Mouse (Mus musculus) brain, embryonic 14.5 days (tissue): ENCODE measurements around the gene Crb1. TPM values are rescaled to one million over a fixed set of nuclear protein-coding genes. Genes with fewer than 3 reads are reported as not detected.
"Not testable (repeated sequence)": the region's sequence is repeated elsewhere in the genome, so short reads cannot be mapped to it uniquely, and the experiment has no call there.

ENCODE experiments used
- DNase-seq: peaks from one replicate; pipeline ENCODE4 v3.0.0-alpha.2; 2011; ENCODE audit warnings: low read depth
- CTCF ChIP-seq: fragments of 200-500 bp; IDR thresholded peaks from 2 replicates; pipeline ENCODE4 v1.5.1; 2012; ENCODE audit warnings: inconsistent platforms, mild to moderate bottlenecking, moderate library complexity, borderline replicate concordance; ENCODE audit not compliant: insufficient read depth, insufficient read length; ENCODE audit errors: extremely low read depth
- POLR2A ChIP-seq: fragments of 200-500 bp; IDR thresholded peaks from 2 replicates; pipeline ENCODE4 v1.6.1; 2012; ENCODE audit warnings: mild to moderate bottlenecking, inconsistent platforms, borderline replicate concordance; ENCODE audit not compliant: poor library complexity, insufficient read depth, insufficient read length, severe bottlenecking; ENCODE audit errors: extremely low read depth
- polyA plus RNA-seq: library from polyadenylated mRNA; depleted of rRNA; stranded (reverse); fragments of >200 nt; gene quantifications from 2 replicates; pipeline ENCODE4 v1.2.3, GENCODE M21; 2012

Crb1 gene
- polyA plus RNA-seq, 1 experiment, result 4.4 TPM

DNA sequence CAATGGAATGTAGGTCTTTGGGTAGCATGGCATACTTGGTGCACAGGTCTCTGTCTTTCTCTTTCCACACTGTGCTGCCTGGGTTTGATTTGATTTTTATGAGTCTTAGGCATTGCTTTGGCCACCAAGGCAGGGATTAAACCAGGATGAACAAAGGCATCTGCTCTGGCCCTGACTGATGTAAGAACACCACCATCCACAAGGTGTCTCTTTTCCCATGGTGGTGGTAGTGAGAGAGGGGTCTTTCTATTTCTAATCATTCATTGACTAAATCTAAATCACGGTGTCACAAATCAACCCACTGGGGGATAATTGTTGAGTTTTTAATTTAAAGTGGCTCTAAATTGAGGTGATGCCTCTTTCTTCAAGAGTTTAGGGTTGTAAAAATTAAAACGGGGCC lies 51.5 kb downstream of the Crb1 start:
- TF ChIP-seq POLR2A (no peak), CTCF (no peak; the same call in 1 of the 2 replicates)
- peak; percentile 18 for DNase-seq

DNA sequence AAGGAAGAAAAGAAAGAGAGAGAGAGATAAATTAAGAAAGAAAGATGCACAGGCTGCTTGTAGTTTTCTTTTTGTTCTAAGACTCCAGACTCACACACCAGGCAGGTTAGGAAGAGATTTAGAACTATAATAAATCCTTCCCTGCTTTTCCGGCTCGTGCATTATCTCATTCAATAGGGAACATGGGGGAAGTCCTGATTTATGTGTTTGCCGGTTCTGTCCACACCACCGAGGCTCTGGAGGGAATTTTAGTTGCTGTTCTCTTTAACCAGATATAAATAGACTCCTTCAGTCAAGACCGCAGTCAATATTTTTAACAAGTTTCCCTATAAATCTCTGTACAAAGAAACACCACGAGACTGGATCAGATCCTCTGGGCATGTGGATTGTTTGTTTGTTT lies 57.1 kb downstream of the Crb1 start:
- no peak for DNase-seq
- TF ChIP-seq CTCF (no peak), POLR2A (no peak)

DNA sequence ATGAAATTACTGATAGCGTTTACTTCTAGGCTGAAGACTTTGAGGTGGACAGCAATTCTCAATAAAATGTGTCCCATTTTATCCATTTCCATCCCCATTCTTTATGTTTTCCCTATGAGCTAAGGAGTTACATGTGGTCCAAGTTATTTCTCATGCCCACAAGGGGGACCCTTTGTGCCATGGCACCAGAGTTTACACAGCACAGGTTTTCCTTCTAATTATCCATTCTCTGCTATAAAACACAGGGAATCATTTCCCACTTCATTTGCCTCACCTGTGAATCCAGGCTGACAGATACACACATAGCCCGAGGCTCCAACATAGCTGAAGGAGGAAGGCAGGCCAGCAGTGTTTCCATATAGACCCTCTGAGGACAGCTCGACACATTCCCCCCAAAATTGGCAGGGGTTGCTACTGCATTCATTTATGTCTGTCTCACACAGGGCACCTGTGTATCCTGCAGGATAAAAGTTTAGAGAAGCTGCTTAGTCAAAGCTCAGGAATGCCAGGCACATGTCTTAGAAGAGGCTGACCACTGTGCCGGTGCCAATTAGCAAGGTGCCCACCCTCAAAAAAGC lies 62.5 kb downstream of the Crb1 start:
- peak; percentile 71 for DNase-seq
- TF ChIP-seq POLR2A, result no peak
- TF ChIP-seq CTCF, result peak; percentile 50; the same call in 1 of the 2 replicates

DNA sequence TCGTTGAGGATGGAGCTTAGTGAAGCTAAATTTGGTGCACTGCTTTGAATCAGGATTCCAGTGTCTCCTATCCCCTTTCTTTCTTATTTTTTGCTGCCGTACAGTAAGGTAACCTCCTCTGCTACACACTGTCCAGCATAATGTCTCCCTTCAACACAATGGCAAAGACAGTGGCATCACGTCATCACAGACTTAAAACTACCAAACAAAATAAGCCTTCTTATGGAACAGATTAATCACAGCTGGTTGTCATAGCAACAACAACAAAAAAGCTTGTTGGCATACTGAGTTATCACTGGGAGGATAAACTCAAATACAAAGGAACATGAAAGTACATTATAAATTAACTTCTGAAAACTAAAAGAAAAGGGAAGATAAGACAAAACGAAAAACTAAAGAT lies 68.0 kb downstream of the Crb1 start:
- peak; percentile 43 for DNase-seq
- TF ChIP-seq CTCF (no peak), POLR2A (no peak)

DNA sequence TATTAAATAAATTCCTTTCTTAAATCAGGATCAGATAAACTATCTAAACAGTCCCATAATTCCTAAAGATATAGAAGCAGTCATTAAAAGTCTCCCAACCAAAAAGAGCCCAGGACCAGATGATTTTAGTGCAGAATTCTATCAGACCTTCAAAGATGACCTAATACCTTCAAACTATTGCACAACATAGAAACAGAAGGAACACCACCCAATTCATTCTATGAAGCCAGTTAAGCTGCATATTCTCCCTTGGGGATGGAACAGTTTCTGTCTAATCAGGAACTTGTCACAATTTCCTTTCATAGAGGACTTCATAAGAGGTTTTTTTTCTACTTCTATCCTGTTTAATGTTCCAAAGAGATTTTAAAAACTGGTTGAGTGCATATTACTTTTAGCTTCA lies 74.4 kb downstream of the Crb1 start:
- DNase-seq, result not testable (repeated sequence)

DNA sequence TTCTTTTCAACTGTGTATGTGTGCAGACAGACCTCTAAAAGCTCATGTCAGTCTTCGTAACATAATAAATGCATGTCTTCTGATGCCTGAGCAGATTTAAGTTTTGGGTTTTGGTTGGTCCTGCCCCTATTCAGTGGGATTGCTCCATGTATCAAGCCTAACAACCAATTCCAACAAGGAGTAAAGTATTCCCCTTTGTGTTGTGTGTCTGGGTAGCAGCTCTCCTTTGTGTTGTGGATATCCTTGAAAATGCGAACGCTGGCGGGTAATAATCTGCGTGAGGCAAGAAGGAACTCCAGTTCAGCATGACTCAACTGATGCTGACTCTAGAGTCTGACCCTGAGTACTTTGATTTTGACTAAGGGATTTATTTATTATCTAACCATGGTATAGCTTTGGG lies 75.1 kb downstream of the Crb1 start:
- peak; percentile 28 for DNase-seq
- TF ChIP-seq CTCF, result no peak
- no peak for TF ChIP-seq POLR2A

DNA sequence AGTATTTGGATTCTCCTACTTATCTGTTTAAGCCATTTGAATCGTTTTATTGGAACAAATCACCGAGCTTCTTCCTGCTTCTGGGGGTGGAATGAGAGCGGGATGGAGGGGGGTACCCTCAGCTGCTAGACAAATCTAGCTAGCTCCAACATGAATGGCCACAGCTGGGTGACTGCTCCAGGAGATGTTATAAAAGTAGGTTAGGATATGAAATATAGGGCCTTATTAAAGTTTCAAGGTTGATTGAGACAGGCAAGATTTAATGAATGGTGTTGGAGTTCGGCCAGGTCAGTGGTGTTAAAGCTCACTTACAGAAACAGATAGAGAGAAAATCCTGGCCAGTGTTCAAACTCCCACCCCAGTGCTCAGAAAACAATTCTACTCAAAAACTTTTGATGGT lies 84.9 kb downstream of the Crb1 start:
- DNase-seq, result peak; percentile 56
- TF ChIP-seq CTCF (no peak), POLR2A (no peak)

DNA sequence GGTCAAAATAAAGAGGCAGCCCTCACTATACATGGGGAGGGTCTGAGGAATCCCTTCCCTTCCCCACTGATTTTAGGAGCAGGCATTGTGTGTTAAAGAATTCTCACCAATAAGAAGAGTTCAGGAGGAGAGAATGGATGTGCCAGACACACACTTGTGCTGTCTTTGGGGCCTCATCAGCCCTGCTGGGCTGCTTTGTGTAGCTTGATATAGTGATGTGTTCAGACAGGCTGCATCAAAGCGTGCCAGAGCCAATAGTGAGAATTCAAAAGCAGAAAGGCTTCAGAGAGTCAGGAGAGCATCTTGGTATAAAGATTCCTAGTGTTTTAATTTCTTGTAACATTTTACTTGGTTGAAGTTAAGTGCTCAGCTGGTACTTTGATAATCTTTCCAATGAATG lies 85.3 kb downstream of the Crb1 start:
- DNase-seq, result peak; percentile 74
- TF ChIP-seq CTCF (no peak), POLR2A (no peak)

DNA sequence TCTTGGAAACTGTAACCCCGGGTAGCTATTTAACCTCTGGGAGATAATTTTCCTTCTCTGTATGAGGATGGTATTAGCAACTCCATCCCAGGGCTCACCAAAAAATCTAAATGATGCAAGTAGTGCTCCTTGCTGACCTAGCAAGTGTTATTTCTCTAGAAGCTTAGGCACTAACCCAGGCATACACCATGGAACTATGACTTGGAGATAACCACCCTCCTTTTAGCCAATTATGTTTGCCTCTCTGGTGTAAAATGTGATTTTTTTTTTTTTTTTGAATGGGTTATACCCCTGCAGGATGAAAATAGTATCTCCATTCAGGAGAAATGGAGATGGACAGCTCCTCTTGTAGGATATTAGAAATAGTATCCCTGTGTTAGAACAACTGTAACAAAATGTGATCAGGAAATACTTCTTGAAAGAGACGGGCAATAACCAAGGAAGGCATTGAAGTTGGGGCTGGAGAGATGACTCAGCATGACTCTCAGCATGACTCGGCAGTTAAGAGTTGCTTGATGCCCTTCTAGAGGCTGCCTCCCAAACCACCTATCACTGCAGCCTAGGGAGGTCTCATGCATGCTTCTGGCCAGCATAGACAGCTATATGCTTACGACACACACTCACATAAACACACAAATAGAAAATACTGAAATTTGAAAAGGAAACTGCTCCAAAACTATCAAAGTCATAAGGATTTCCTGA lies 100.1 kb downstream of the Crb1 start:
- peak; percentile 13 for DNase-seq
- TF ChIP-seq CTCF, result no peak
- TF ChIP-seq POLR2A, result no peak

DNA sequence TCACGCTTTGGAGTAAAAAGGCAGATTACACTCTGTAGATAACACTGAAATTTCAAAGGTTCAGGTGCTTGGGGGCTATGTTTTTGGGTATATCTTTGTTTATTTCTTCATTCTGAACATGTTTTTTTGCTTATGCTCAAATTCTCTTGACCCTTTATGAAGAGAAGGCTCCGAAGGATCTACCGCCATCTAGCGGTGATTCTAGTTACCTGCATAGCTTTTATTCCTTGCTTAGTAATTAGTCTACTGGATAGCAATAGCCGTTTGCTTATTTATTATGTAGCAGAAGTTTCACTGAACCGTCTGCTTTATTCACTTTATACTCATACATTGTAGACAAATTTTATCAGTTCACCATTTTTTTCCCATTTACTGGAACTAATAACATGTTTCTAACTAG lies 109.1 kb downstream of the Crb1 start:
- peak; percentile 92 for DNase-seq
- TF ChIP-seq CTCF (peak; percentile 43; the same call in 1 of the 2 replicates), POLR2A (no peak)

DNA sequence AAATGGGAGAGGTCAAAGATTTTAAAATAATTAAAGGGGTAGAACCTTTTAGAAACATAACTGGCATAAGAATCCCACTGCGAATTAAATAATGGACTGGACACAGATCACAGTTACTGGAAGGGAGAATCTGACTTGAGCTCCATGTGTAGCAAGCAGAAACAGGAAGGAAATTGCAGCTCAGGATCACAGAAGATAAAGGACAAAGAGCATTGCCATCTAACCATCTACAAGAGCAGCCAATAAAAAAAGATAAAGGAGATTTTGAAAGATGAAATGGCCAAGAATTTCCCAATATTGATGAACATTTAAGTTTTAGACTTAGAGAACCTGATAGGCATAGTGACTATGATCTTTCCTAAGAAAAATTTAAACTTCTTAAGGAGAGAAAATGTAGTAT lies 112.7 kb downstream of the Crb1 start:
- no peak for TF ChIP-seq POLR2A
- TF ChIP-seq CTCF, result no peak
- DNase-seq, result no peak

DNA sequence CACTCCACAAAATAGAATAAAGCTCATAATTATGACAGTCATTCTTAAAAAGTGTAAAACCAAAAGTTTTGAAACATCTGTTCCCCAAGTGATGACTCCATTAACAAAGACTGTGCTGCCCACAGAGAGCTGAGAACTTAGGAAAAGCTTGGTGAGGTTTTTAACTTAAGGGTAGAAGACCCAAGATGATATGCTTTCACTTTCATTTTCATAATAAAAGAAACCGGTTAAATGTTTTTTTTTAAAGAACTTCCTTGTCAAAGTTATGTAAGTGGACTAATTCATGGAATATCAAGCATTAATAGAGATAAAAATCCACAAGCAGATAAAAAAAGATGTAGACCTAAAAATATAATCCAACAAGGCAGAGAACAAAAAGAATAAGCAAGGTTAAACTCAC lies 113.7 kb downstream of the Crb1 start:
- TF ChIP-seq CTCF (no peak), POLR2A (no peak)

More for the DNA sequence above, 113.7 kb downstream of the Crb1 start:
- DNase-seq, result no peak
